In genomic region chr8:78732995-78733512, GRCm38 (mm10) we compare ENCODE assay signal across 18 mouse cellular contexts.
DNase-seq lines count a peak whose midpoint lies in the region; ATAC-seq and TF ChIP-seq lines count a peak whose summit lies in the region.
"Had no signal": no experiment of that assay in that cellular context is flagged by ENCODE, and none has a peak within 500 bp of the region (broad histone marks: within the 10 kb centered on the region; RNA-seq: fewer than 3 reads in every experiment).

No protein-coding gene starts in this region.

- intact Hi-C loops in heart, postnatal 10 days (cut with DNase I): no loop called here

- H3K4me1 ChIP-seq in heart, postnatal 0 days (ENCODE audit: control insufficient read depth, insufficient read depth): peaks cover 10% of the 10 kb centered on the region
- no peaks in the 10 kb centered on the region; the same call in 1 of the 2 replicates for H3K4me1 ChIP-seq in lung, embryonic 14.5 days (ENCODE audit: insufficient read depth)
- peaks cover 17% of the 10 kb centered on the region for H3K4me1 ChIP-seq in embryonic facial prominence, embryonic 15.5 days
- H3K4me1 ChIP-seq in limb, embryonic 14.5 days (ENCODE audit: control insufficient read depth, insufficient read depth, low read length): no peaks in the 10 kb centered on the region
- H3K4me1 ChIP-seq: hindbrain, embryonic 12.5 days; midbrain, embryonic 13.5 days had no signal

- no peak overlapping the region for H3K9ac ChIP-seq in heart, postnatal 0 days (replicated peaks; ENCODE audit: low read depth, low read length)
- no peak overlapping the region for H3K9ac ChIP-seq in lung, embryonic 14.5 days
- H3K9ac ChIP-seq in embryonic facial prominence, embryonic 15.5 days: no peak overlapping the region
- no peak overlapping the region for H3K9ac ChIP-seq in limb, embryonic 14.5 days (ENCODE audit: low read depth, low read length, severe bottlenecking)
- H3K9ac ChIP-seq: hindbrain, embryonic 12.5 days; midbrain, embryonic 13.5 days had no signal

- DNase-seq in heart, postnatal 0 days (ENCODE audit: low spot score): no peak
- DNase-seq in heart, postnatal 10 days: no peak
- peak; percentile 73 for DNase-seq in lung, embryonic 14.5 days
- DNase-seq in lung, postnatal 14 days: no peak
- no peak for DNase-seq in limb, embryonic 14.5 days (ENCODE audit: low spot score)
- no peak for DNase-seq in right cerebral cortex, postnatal 4 days
- DNase-seq in right cerebral cortex, postnatal 14 days: no peak
- DNase-seq: adrenal gland, postnatal 25 days; cerebellum, adult 2 months; kidney, adult 9 months; thymus, postnatal 4 days had no signal

- no peak for TF ChIP-seq EP300 in heart, postnatal 0 days (IDR thresholded peaks at IDR 0.05; ENCODE audit: low read depth)

- H3K4me2 ChIP-seq in heart, postnatal 0 days (ENCODE audit: low read depth, low read length): no peak overlapping the region
- H3K4me2 ChIP-seq in lung, embryonic 14.5 days: no peak overlapping the region
- H3K4me2 ChIP-seq in embryonic facial prominence, embryonic 15.5 days (replicated peaks): no peak overlapping the region
- H3K4me2 ChIP-seq in limb, embryonic 14.5 days (replicated peaks; ENCODE audit: low read depth, low read length, severe bottlenecking): no peak overlapping the region
- H3K4me2 ChIP-seq: hindbrain, embryonic 12.5 days; liver, embryonic 11.5 days; midbrain, embryonic 13.5 days had no signal

- 0 out of 2 replicates have a peak, but pooled peaks cover 17% of the 10 kb centered on the region for H3K36me3 ChIP-seq in heart, postnatal 0 days (replicated peaks; ENCODE audit: control insufficient read depth, insufficient read depth, low read length)
- H3K36me3 ChIP-seq in lung, embryonic 14.5 days (ENCODE audit: insufficient read depth): 0 out of 2 replicates have a peak, but pooled peaks cover 5% of the 10 kb centered on the region
- H3K36me3 ChIP-seq in embryonic facial prominence, embryonic 15.5 days: peaks cover 3% of the 10 kb centered on the region; the same call in 1 of the 2 replicates
- peaks cover 22% of the 10 kb centered on the region for H3K36me3 ChIP-seq in limb, embryonic 14.5 days (ENCODE audit: control insufficient read depth, insufficient read depth, low read length)

- WGBS in heart, postnatal 0 days: 70% methylated on average over 12 of the region's 12 CpGs
- 54% methylated on average over 12 of the region's 12 CpGs for WGBS in lung, embryonic 14.5 days
- 73% methylated on average over 12 of the region's 12 CpGs for WGBS in embryonic facial prominence, embryonic 15.5 days
- 76% methylated on average over 12 of the region's 12 CpGs for WGBS in limb, embryonic 14.5 days

- H3K27me3 ChIP-seq in heart, postnatal 0 days (ENCODE audit: control insufficient read depth, insufficient read depth, low read length): no peaks in the 10 kb centered on the region
- no peaks in the 10 kb centered on the region for H3K27me3 ChIP-seq in lung, embryonic 14.5 days (ENCODE audit: insufficient read depth, low read length)
- no peaks in the 10 kb centered on the region for H3K27me3 ChIP-seq in embryonic facial prominence, embryonic 15.5 days
- H3K27me3 ChIP-seq in limb, embryonic 14.5 days (ENCODE audit: control insufficient read depth, insufficient read depth, low read length): no peaks in the 10 kb centered on the region
- H3K27me3 ChIP-seq: hindbrain, embryonic 12.5 days; midbrain, embryonic 13.5 days had no signal

- no peak for TF ChIP-seq CTCF in heart, postnatal 0 days (IDR thresholded peaks at IDR 0.05; ENCODE audit: low read depth)
- TF ChIP-seq CTCF in lung, embryonic 14.5 days (IDR thresholded peaks at IDR 0.05; ENCODE audit: low read depth): no peak

- TF ChIP-seq POLR2A in limb, embryonic 14.5 days (IDR thresholded peaks at IDR 0.05; ENCODE audit: borderline replicate concordance, extremely low read depth, insufficient read depth, insufficient read length): no peak

- no peaks in the 10 kb centered on the region for H3K9me3 ChIP-seq in heart, postnatal 0 days (replicated peaks; ENCODE audit: control insufficient read depth, low read length)
- H3K9me3 ChIP-seq in lung, embryonic 14.5 days (ENCODE audit: low read depth, low read length): no peaks in the 10 kb centered on the region
- H3K9me3 ChIP-seq in embryonic facial prominence, embryonic 15.5 days (replicated peaks): no peaks in the 10 kb centered on the region
- no peaks in the 10 kb centered on the region for H3K9me3 ChIP-seq in limb, embryonic 14.5 days (ENCODE audit: control insufficient read depth, low read length)
- H3K9me3 ChIP-seq: hindbrain, embryonic 12.5 days; midbrain, embryonic 13.5 days had no signal

- peak overlapping the region; percentile 39; the same call in 1 of the 2 replicates for H3K27ac ChIP-seq in heart, postnatal 0 days (ENCODE audit: low read depth)
- no peak overlapping the region; the same call in 1 of the 2 replicates for H3K27ac ChIP-seq in lung, embryonic 14.5 days (ENCODE audit: low read depth)
- peak overlapping the region; percentile 74 for H3K27ac ChIP-seq in embryonic facial prominence, embryonic 15.5 days (replicated peaks)
- no peak overlapping the region for H3K27ac ChIP-seq in limb, embryonic 14.5 days (replicated peaks; ENCODE audit: low read depth, low read length)
- H3K27ac ChIP-seq: hindbrain, embryonic 12.5 days; left cerebral cortex, adult 2 months; macrophage; midbrain, embryonic 13.5 days had no signal

- peak; percentile 39; the same call in 1 of the 2 replicates for ATAC-seq in heart, postnatal 0 days (ENCODE audit: insufficient read depth, low read depth)
- peak; percentile 64; the same call in 1 of the 2 replicates for ATAC-seq in lung, embryonic 14.5 days (ENCODE audit: insufficient read depth)
- ATAC-seq in embryonic facial prominence, embryonic 15.5 days (ENCODE audit: insufficient number of reproducible peaks, low FRiP score, low TSS enrichment, low read depth): peak; percentile 41; the same call in 1 of the 2 replicates
- ATAC-seq in limb, embryonic 14.5 days (ENCODE audit: low FRiP score, low read depth): 0 out of 2 replicates have a peak, but pooled peaks have one; percentile 2
- ATAC-seq: inflammation-experienced regulatory T-cells, adult 6 months; midbrain, embryonic 13.5 days had no signal

- H3K4me3 ChIP-seq in heart, postnatal 0 days (ENCODE audit: low read depth, low read length): no peak overlapping the region
- no peak overlapping the region for H3K4me3 ChIP-seq in lung, embryonic 14.5 days (ENCODE audit: low read depth, low read length)
- no peak overlapping the region for H3K4me3 ChIP-seq in embryonic facial prominence, embryonic 15.5 days (replicated peaks)
- H3K4me3 ChIP-seq in limb, embryonic 14.5 days (replicated peaks; ENCODE audit: low read length): no peak overlapping the region
- H3K4me3 ChIP-seq: hindbrain, embryonic 12.5 days; left cerebral cortex, adult 2 months; midbrain, embryonic 13.5 days had no signal

Comparison
In these comparisons a context has a peak if more than half of its experiments do, and no peak if none do; other contexts are left out.
1. ATAC-seq: peak in every context shown above with its lines; median percentile 64 in lung, embryonic 14.5 days; 41 in embryonic facial prominence, embryonic 15.5 days; 39 in heart, postnatal 0 days; 2 in limb, embryonic 14.5 days.
2. H3K27ac ChIP-seq: peak in heart, postnatal 0 days (single experiment) and embryonic facial prominence, embryonic 15.5 days (single experiment); none in lung, embryonic 14.5 days (single experiment) and limb, embryonic 14.5 days (single experiment).